Mouse (Mus musculus): ENCODE results near the gene Camsap2.

DNA sequence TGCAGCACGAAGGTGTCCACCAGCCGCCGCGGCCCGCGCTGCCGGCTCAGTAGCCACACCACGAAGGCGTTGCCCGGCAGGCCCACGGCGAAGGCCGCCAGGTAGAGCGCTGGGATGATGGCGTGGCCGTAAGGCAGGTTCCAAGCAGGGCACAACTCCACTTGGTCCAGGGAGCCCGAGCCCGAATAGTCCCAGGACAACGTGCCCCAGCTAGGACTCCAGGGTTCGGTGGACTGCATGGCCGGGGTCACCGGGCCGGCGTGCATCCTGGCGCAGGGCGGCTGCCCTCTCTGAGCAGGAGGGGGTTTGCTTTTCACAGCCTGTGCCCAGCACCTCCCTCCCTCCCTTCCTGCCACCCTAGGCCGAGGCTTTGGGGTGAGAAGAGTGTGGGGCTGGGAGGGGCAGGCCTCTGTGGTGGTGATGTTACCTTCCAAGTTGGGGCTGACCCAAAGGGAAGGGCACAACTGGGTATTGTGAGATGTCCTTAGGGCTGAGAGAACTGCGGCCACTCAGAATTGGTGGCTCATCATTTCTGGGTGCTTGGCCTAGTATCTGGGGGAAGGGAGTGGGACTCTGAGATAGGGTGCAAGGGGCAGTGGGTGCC, 85.2 kb downstream of the Camsap2 start, which contains the start of gene Gpr25:
- TF ChIP-seq CTCF (IDR thresholded peaks at IDR 0.05; ENCODE audit: extremely low read depth, insufficient read depth, low read length): no peak
- TF ChIP-seq POLR2A (IDR thresholded peaks at IDR 0.05; ENCODE audit: extremely low read depth, insufficient read depth, low read length): no peak
